Mouse (Mus musculus) CH12.LX (cell line): ENCODE measurements around the gene Trib3. TPM values are rescaled to one million over a fixed set of nuclear protein-coding genes. Genes with fewer than 3 reads are reported as not detected.

ENCODE experiments used
- DNase-seq: peaks from one replicate; pipeline ENCODE4 v3.0.0-alpha.2; 2013; ENCODE audit errors: extremely low read depth
- H3K27ac ChIP-seq: 2 replicates; pipeline ENCODE4 v1.5.1; 2012; ENCODE audit warnings: low read depth, mild to moderate bottlenecking, control low read depth, moderate library complexity; ENCODE audit not compliant: insufficient read depth
- H3K27me3 ChIP-seq: replicated peaks from 2 replicates; pipeline ENCODE3; 2012; ENCODE audit warnings: inconsistent platforms
- H3K36me3 ChIP-seq, 2 experiments: replicated peaks in 1 of 2; 2 replicates each; pipeline versions ENCODE3 to v1.6.1; 2012; ENCODE audit warnings: inconsistent platforms in 1 of 2, low read length in 1 of 2, mild to moderate bottlenecking in 1 of 2, mixed read lengths in 1 of 2, moderate library complexity in 1 of 2; ENCODE audit not compliant: control insufficient read depth in 1 of 2, insufficient read depth in 1 of 2
- H3K4me1 ChIP-seq, 2 experiments: 2 replicates each; pipeline ENCODE4 v1.6.1; 2012; ENCODE audit warnings: inconsistent platforms in 1 of 2, moderate library complexity in 1 of 2; ENCODE audit not compliant: insufficient read depth in 2 of 2, control insufficient read depth in 1 of 2
- H3K4me2 ChIP-seq: 2 replicates; pipeline ENCODE4 v1.6.1; 2012; ENCODE audit warnings: low read depth, mild to moderate bottlenecking, control low read depth; ENCODE audit not compliant: poor library complexity, insufficient read depth, severe bottlenecking
- H3K4me3 ChIP-seq, 3 experiments: fragments of 150-350 bp in 1 of 3; sonication (generic) in 1 of 3; replicated peaks in 1 of 3; 2 replicates each; pipeline versions ENCODE3 to v1.5.1; 2011 to 2012; ENCODE audit warnings: low read depth in 2 of 3, low read length in 2 of 3, mild to moderate bottlenecking in 2 of 3, moderate library complexity in 2 of 3, control low read depth in 1 of 3, improper control_type of control experiment in 1 of 3, inconsistent platforms in 1 of 3, mixed read lengths in 1 of 3; ENCODE audit not compliant: poor library complexity in 1 of 3
- H3K79me2 ChIP-seq: replicated peaks from 2 replicates; pipeline ENCODE4 v1.6.1; 2012; ENCODE audit warnings: mild to moderate bottlenecking, moderate library complexity; ENCODE audit not compliant: control insufficient read depth, poor library complexity, insufficient read depth, severe bottlenecking; ENCODE audit errors: extremely low read depth
- H3K9ac ChIP-seq: 2 replicates; pipeline ENCODE4 v1.6.1; 2012; ENCODE audit warnings: low read depth, mild to moderate bottlenecking, control low read depth, moderate library complexity; ENCODE audit not compliant: insufficient read depth
- H3K9me3 ChIP-seq: replicated peaks from 2 replicates; pipeline ENCODE3; 2012; ENCODE audit warnings: low read length, inconsistent platforms, mixed read lengths
- BHLHE40 ChIP-seq: IDR thresholded peaks from 2 replicates; pipeline ENCODE4 v1.6.1; 2011; ENCODE audit warnings: mild to moderate bottlenecking, low read depth, low read length, improper control_type of control experiment
- CHD2 ChIP-seq: IDR thresholded peaks from 2 replicates; pipeline ENCODE4 v1.6.1; 2011; ENCODE audit warnings: low read length, improper control_type of control experiment
- CTCF ChIP-seq, 2 experiments: IDR thresholded peaks in 1 of 2; conservative IDR thresholded peaks in 1 of 2; 2 replicates each; pipeline ENCODE4 v1.5.1; 2011 to 2012; ENCODE audit warnings: low read depth in 2 of 2, low read length in 2 of 2, improper control_type of control experiment in 1 of 2, inconsistent platforms in 1 of 2, mild to moderate bottlenecking in 1 of 2, moderate library complexity in 1 of 2
- ELF1 ChIP-seq: IDR thresholded peaks from 2 replicates; pipeline ENCODE4 v1.6.1; 2014; ENCODE audit warnings: low read depth, mild to moderate bottlenecking, inconsistent platforms, low read length, improper control_type of control experiment
- EP300 ChIP-seq: IDR thresholded peaks from 2 replicates; pipeline ENCODE4 v1.6.1; 2011; ENCODE audit warnings: low read length, improper control_type of control experiment
- ETS1 ChIP-seq: conservative IDR thresholded peaks from 2 replicates; pipeline ENCODE4 v1.6.1; 2012; ENCODE audit warnings: low read depth, mild to moderate bottlenecking, inconsistent platforms, low read length, improper control_type of control experiment, moderate library complexity
- GABPA ChIP-seq: IDR thresholded peaks from 2 replicates; pipeline ENCODE4 v1.6.1; 2012; ENCODE audit warnings: low read depth, low read length, improper control_type of control experiment, inconsistent platforms; ENCODE audit not compliant: insufficient replicate concordance
- HCFC1 ChIP-seq: IDR thresholded peaks from 2 replicates; pipeline ENCODE4 v1.6.1; 2012; ENCODE audit warnings: low read depth, mild to moderate bottlenecking, inconsistent platforms, low read length, improper control_type of control experiment
- JUN ChIP-seq: IDR thresholded peaks from 2 replicates; pipeline ENCODE4 v1.6.1; 2011; ENCODE audit warnings: low read depth, mild to moderate bottlenecking, low read length, improper control_type of control experiment, moderate library complexity; ENCODE audit not compliant: insufficient read depth
- JUND ChIP-seq: conservative IDR thresholded peaks from 2 replicates; pipeline ENCODE4 v1.6.1; 2011; ENCODE audit warnings: low read depth, low read length, improper control_type of control experiment
- KAT2A ChIP-seq: IDR thresholded peaks from 2 replicates; pipeline ENCODE4 v1.6.1; 2012; ENCODE audit warnings: low read length, improper control_type of control experiment, inconsistent platforms; ENCODE audit not compliant: insufficient replicate concordance
- MAZ ChIP-seq: IDR thresholded peaks from 2 replicates; pipeline ENCODE4 v1.6.1; 2012; ENCODE audit warnings: low read depth, mild to moderate bottlenecking, inconsistent platforms, low read length, improper control_type of control experiment, moderate library complexity
- MEF2A ChIP-seq: IDR thresholded peaks from 2 replicates; pipeline ENCODE4 v1.6.1; 2014; ENCODE audit warnings: low read depth, mild to moderate bottlenecking, inconsistent platforms, low read length, improper control_type of control experiment, borderline replicate concordance
- MYC ChIP-seq: IDR thresholded peaks from 2 replicates; pipeline ENCODE4 v1.6.1; 2011; ENCODE audit warnings: low read depth, mild to moderate bottlenecking, improper control_type of control experiment, low read length
- NELFE ChIP-seq: IDR thresholded peaks from 2 replicates; pipeline ENCODE4 v1.6.1; 2011; ENCODE audit warnings: low read depth, low read length, improper control_type of control experiment
- NRF1 ChIP-seq: IDR thresholded peaks from 2 replicates; pipeline ENCODE4 v1.6.1; 2014; ENCODE audit warnings: low read depth, mild to moderate bottlenecking, inconsistent platforms, low read length, improper control_type of control experiment, moderate library complexity
- POLR2A ChIP-seq: IDR thresholded peaks from 2 replicates; pipeline ENCODE4 v1.6.1; 2011; ENCODE audit warnings: low read depth, mild to moderate bottlenecking, improper control_type of control experiment, low read length
- RAD21 ChIP-seq: IDR thresholded peaks from 2 replicates; pipeline ENCODE4 v1.6.1; 2011; ENCODE audit warnings: low read depth, mild to moderate bottlenecking, low read length, improper control_type of control experiment, moderate library complexity
- SIN3A ChIP-seq: IDR thresholded peaks from 2 replicates; pipeline ENCODE4 v1.6.1; 2012; ENCODE audit warnings: low read length, improper control_type of control experiment, inconsistent platforms
- TBP ChIP-seq: conservative IDR thresholded peaks from 2 replicates; pipeline ENCODE4 v1.6.1; 2011; ENCODE audit warnings: low read depth, low read length, improper control_type of control experiment
- USF2 ChIP-seq: conservative IDR thresholded peaks from 2 replicates; pipeline ENCODE4 v1.6.1; 2011; ENCODE audit warnings: low read depth, low read length, improper control_type of control experiment
- ZMIZ1 ChIP-seq: IDR thresholded peaks from 2 replicates; pipeline ENCODE4 v1.6.1; 2012; ENCODE audit warnings: low read depth, mild to moderate bottlenecking, inconsistent platforms, low read length, improper control_type of control experiment
- ZNF384 ChIP-seq: IDR thresholded peaks from 2 replicates; pipeline ENCODE4 v1.6.1; 2012; ENCODE audit warnings: low read depth, low read length, improper control_type of control experiment, inconsistent platforms
- dilution Hi-C: fragments of 300-500 bp; cut with MboI; formaldehyde crosslinking; loops from 2 replicates; pipeline ENCODE4 v1.14.3; 2020; ENCODE audit warnings: low sequenced_read_pairs; ENCODE audit not compliant: extremely low pct_unique_long_range_greater_than_20kb, extremely low pct_ligation_motif_present
- in situ Hi-C: fragments of 300-500 bp; cut with MboI; formaldehyde crosslinking; loops from 3 replicates; pipeline ENCODE4 v1.14.3; 2019; ENCODE audit warnings: low sequenced_read_pairs, low pct_ligation_motif_present, low pct_unique_long_range_greater_than_20kb, mixed read lengths
- polyA plus RNA-seq: library from polyadenylated mRNA; unstranded; fragments of >175 nt; gene quantifications from 2 replicates; pipeline ENCODE4 v1.2.1, GENCODE M21; 2012; ENCODE audit warnings: low read depth; ENCODE audit not compliant: insufficient read length
- total RNA-seq, 2 experiments: library from RNA; depleted of rRNA; stranded (reverse); fragments of 300-350 nt in 1 of 2; fragments of >200 nt in 1 of 2; gene quantifications; 2 replicates each; pipeline ENCODE4 v1.2.3; 2012 to 2014

Trib3 gene
- total and polyA plus RNA-seq, 3 experiments = 25.1 to 56.9 (median 30.0) TPM

GRCm38 (mm10) chr2:152326654-152327053 is 17.2 kb downstream of the Trib3 start:
- Histone ChIP-seq H3K4me1 (peaks cover 3 to 38% of the 10 kb centered on the region in 2 experiments), H3K9me3 (no peaks in the 10 kb centered on the region), H3K9ac (no peak overlapping the region), H3K79me2 (peaks cover 27% of the 10 kb centered on the region), H3K4me3 (no peak overlapping the region), H3K27ac (no peak overlapping the region), H3K27me3 (no peaks in the 10 kb centered on the region), H3K4me2 (no peak overlapping the region), H3K36me3 (peaks cover 68 to 91% of the 10 kb centered on the region in 2 experiments)
- TF ChIP-seq ELF1 (no peak), JUN (no peak), MYC (no peak), SIN3A (no peak), TBP (no peak), BHLHE40 (no peak), NRF1 (no peak), ETS1 (no peak), MEF2A (no peak), ZMIZ1 (no peak), NELFE (no peak), MAZ (no peak), USF2 (no peak), JUND (no peak), CTCF (conservative IDR thresholded peaks at IDR 0.05 in 1 of 2, IDR thresholded peaks at IDR 0.05 in 1 of 2; ENCODE audit: low read depth in 2 of 2, low read length in 2 of 2) (no peak), RAD21 (no peak)
- no peak for DNase-seq
- dilution Hi-C loops (no loop called here), in situ Hi-C loops (loop anchor here (5.0 kb wide), 1 partner anchor 34 kb away; the partner anchor contains the start of gene Tbc1d20)

DNA sequence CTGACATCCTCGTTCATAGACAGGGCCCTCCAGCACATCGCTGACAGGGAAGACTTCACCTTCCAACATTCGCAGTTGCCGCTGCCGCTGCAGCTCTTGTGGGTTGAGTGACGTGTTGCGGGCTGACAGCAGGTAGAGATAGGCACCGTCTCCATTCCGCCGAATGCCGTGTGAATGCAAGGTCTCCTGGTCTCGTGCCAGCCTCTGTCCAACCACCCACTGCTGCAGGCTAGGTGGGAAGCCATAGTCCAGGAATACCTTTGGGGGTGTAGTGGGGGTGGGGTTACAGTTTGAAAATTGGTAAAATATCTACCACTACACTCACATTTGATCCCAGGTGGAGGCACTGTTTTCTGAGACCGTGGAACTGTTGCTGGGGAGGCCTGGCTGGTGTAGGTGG is 17.7 kb downstream of the Trib3 start:
- peaks cover 3 to 38% of the 10 kb centered on the region in 2 experiments for H3K4me1 ChIP-seq
- H3K36me3 ChIP-seq = peaks cover 73 to 96% of the 10 kb centered on the region in 2 experiments
- no peak overlapping the region for H3K4me2 ChIP-seq
- H3K9ac ChIP-seq = no peak overlapping the region
- no peak for DNase-seq
- TF ChIP-seq EP300 = no peak
- no peak for TF ChIP-seq KAT2A
- TF ChIP-seq JUND = no peak
- TF ChIP-seq GABPA = no peak
- TF ChIP-seq ETS1 = no peak
- no peak for TF ChIP-seq SIN3A
- no peak for TF ChIP-seq BHLHE40
- TF ChIP-seq ZMIZ1 = no peak
- TF ChIP-seq POLR2A = no peak
- no peak for TF ChIP-seq ZNF384
- TF ChIP-seq CHD2 = no peak
- TF ChIP-seq ELF1 = no peak
- no peak for TF ChIP-seq HCFC1
- peaks cover 22% of the 10 kb centered on the region for H3K79me2 ChIP-seq
- no peaks in the 10 kb centered on the region for H3K9me3 ChIP-seq
- peak overlapping the region in 1 of 3 experiments; percentile 5 for H3K4me3 ChIP-seq
- H3K27ac ChIP-seq = no peak overlapping the region
- no peaks in the 10 kb centered on the region for H3K27me3 ChIP-seq
- in situ Hi-C loops = loop anchor here (5.0 kb wide), 1 partner anchor 34 kb away; the partner anchor contains the start of gene Tbc1d20
- dilution Hi-C loops = no loop called here
